Mouse (Mus musculus): ENCODE data around the gene Kpna6.

The Kpna6 gene

DNA sequence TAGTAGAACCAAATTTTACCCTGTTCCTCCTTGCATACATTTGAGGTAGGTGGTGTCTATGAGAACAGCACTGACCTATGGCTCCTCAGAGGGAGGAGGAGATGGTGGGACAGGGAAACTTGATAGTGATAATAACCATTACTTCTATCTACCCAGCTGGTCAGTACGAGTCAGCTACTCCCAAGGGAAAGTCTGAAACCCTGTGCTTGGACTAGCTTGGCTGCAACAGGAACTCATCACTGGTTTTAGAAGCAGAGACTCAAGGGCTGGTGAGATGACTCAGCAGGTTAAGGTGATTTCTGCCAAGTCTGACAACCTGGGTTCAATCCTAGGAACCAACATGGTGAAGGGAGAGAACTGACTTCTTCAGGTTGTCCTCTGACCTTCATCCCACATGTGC, 23.9 kb downstream of the Kpna6 start:
- DNase-seq (ENCODE audit: low read depth, low spot score), result no peak

DNA sequence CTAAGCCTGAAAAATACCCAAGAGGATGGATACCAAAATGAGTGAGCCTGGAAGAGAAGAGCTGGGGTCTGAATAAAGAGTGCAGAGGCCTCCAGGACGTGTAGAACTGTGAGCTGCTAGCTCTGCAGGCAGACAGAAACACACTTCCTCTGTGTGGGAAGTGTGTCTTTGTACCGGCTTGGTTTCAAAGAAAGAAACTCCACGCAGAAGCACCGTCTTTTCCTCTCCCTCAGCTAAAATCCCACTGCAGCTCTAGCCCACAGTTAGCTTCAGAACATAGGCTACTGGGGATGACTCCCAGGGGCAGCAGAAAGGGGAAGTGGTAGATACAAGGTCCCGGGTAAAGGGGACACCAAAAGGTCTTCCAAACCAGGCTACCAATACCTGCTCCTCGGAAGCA, 27.4 kb downstream of the Kpna6 start:
- no peak for DNase-seq (ENCODE audit: low read depth, low spot score)

DNA sequence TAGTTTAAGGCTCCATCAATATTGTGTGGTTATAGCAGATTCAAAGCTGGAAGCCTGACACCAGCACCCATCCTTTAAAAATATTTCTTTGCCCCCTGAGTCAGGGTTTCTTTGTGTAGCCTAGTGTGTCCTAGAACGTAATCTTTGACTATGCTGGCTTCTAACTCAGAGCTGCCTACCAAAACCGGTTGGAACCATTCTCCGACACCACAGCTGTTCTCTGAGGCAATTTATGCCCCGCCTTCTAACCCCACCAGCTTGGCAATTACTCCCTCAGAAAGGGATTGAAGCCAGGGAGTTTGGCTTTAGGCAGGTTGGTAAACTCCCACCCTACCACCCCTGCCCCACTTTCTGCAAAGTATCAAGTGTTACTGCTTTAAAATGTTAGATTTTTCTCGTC, 30.8 kb downstream of the Kpna6 start:
- DNase-seq (ENCODE audit: low read depth, low spot score), result no peak

DNA sequence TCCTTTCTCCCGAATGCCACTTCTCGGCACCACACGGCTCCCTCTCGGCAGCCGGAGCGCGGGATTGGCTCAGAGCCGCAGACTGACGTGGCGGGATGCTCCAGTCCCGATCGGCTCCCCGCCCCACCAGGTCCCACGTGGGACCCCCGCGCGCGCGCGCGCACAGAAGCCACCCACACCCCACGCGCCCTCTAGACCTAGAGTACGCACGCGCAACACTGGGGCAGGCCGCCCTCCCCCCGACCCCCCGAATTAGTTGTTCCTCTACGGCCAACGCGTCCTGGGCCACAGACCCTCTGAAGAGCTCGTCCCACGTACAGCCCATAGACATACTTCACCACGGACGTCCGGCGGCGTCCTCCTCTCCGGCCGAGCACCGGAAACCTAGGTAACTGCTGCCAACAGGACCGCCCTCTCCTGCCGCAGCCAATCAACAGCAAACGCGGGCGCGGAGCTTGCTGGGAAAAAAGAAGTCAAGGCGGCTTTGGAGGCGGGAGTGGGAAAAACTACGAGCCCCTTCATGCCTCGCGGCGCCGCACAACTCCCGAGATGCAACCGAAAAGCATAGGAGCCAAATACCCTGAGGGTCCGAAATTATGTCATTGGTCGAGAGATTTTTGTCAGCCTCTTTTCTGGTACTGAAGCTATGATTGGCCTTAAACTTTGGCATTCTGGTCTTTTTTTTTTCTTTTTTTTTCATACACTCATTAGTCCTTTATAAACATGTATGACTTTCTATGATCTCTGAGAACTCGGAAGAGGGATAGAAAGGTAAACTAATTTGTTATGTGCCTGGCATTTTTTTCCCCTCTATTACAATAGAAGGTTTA, 31.7 kb downstream of the Kpna6 start, which contains the start of gene Txlna:
Txlna (minus strand) TSS at position 428 of the 830 bp plus-strand sequence.
- DNase-seq (ENCODE audit: low read depth, low spot score), result peak; percentile 97

DNA sequence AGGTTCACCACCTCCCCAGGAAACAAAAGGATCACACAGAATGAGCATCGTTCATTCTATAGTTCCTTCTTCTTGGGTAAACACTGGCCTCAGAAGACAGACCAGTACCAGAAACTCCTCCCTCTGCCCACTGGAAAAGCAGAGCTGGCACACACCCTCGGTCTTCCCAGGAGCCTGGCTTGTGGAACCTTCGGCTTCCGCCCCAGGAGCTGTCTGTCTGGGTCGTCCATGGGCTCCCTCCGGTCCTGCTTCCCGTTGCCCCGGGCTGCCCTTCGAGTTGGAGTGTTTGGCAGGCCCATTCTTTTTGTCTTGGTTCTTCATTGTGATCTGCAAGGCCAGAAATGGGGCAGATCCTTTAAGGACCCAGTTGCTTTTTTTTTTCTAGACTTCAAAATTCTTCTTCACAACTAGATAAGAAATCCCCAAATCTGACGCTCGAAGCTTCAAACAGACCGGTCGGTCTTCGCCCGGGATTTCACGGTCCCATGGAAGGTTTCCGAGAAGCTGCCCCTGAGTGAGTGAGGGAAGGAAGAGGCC, 32.4 kb downstream of the Kpna6 start:
- no peak for DNase-seq (ENCODE audit: low read depth, low spot score)

DNA sequence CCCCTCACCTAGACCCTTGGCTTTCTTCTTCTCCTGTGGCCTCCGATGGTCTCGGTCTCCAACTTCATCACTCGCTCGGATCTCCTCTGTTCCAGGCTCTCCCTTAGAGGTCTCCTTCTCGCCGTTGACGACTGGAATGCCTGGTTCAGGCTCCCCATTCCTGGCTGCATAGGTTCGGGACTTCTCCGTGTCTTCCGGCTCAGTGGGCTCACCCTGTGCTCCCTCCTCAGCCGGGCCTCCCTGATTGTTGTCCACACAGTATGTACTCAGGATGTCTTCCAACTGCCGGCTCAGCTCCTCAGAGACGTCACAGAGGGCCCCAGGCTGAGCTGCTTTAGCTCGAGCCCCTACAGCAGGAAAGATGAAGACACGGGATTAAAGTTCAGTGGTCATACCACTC, 33.3 kb downstream of the Kpna6 start:
- no peak for DNase-seq (ENCODE audit: low read depth, low spot score)

DNA sequence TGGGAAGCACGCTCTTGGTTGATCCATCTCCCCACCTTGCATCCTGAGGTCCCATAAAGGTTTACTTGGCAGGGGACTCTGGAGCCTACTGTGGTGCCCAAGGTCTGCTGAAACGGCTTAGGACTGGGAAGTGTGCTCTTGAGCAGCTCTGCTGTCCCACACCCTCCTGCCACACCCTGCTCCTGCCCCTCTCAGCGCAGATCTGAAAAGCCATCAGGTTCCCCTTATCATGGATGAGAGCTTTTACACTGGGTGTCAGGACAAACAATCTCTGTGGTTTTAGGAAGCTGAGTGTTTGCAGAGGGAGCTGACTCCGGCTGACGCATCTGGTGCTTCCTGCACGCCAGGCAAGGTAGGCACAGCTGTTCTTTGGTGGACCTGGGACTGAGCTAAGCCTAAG, 38.7 kb downstream of the Kpna6 start:
- no peak for DNase-seq (ENCODE audit: low read depth, low spot score)

DNA sequence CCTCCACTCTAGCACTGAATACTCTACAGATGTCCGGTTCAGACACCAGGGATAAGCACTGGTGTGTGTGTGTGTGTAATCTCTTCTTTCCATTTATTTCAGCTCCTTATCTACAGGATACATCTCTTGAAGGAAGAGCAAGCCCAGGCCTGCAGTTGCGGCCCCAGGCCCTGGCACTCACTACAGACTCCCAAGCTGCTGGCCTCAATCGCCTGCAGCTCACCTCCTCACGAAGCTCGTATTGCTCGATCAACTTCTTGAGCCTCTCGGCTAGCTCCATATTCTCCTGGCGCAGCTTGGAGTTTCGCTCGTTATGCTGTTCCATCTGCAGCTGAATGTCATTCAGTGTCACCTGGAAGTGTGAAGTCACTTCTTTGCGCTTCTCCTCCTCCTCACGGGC, 40.7 kb downstream of the Kpna6 start:
- no peak for DNase-seq (ENCODE audit: low read depth, low spot score)

DNA sequence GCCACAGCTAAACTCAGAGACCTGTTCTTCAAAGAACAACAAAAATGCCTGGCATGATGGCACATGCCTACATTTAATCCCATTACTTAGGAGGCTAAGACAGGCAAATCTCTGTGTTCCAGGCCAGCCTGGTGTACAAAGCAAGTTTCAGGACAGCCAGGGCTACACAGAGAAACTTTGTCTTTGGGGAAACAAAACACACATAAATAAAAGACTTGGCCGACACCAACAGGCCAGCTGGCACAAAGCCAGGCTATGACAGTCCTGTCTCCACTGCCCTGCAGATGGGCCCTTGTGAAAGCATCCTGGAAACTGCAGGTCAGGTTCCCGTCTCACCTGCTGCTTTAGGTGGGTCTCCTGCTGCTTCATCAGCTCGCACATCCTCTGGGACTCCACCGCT, 41.6 kb downstream of the Kpna6 start:
- DNase-seq (ENCODE audit: low read depth, low spot score), result no peak

DNA sequence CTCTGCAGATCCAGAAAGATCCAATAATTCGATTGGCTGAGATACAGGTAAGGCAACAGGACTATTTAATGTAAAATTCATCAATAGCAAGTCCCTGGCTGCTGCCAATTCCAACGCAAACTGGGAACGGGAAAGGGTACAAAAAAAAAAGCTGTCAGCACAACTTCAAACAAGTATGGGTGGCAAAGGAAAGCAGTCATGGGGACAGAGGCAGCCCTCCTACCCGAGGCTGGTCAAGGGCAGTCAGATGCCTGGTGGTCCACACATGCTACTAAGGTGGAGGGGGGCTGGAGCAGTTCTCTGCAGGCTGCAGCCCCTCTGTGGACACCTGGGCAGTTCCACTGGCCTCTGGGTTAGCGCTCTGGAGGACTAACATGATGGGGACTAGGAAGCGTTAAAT, 46.5 kb downstream of the Kpna6 start:
- DNase-seq (ENCODE audit: low read depth, low spot score), result no peak

DNA sequence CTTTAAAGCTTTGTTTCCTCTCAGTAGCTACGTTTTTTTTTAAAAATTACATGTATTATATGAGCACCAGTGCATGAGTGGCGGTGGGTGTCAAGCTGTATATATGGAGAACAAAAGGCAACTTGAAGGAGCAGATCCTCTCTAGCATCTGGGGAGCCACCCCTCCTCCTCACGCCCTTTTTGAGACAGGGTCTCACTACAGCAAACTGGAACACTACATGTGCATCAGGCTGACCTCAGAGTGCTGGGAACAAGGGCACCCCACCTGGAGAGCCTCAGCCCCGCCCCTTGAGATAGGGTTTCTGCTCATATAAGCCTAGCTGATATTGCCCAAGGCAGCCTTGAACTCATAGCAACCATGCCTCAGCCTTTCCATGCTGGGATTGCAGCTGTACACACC, 47.1 kb downstream of the Kpna6 start:
- no peak for DNase-seq (ENCODE audit: low read depth, low spot score)

DNA sequence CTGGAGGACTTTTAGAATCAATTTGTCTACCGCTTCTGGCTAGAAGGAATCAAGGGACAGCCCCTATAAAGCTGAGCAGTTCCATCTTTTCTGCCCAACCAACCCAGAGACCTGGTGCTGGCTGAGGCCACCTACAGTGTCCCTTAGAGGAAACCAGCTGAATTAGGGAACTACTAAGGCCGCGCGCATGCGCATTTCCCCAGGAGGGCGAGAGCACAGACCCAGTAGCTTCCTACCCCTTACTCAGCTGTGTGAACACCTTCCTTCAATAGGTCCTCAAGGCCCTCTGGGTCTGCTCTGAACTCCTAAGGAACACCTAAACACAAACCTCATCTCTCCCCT, 47.6 kb downstream of the Kpna6 start:
- peak; percentile 81 for DNase-seq (ENCODE audit: low read depth, low spot score)

DNA sequence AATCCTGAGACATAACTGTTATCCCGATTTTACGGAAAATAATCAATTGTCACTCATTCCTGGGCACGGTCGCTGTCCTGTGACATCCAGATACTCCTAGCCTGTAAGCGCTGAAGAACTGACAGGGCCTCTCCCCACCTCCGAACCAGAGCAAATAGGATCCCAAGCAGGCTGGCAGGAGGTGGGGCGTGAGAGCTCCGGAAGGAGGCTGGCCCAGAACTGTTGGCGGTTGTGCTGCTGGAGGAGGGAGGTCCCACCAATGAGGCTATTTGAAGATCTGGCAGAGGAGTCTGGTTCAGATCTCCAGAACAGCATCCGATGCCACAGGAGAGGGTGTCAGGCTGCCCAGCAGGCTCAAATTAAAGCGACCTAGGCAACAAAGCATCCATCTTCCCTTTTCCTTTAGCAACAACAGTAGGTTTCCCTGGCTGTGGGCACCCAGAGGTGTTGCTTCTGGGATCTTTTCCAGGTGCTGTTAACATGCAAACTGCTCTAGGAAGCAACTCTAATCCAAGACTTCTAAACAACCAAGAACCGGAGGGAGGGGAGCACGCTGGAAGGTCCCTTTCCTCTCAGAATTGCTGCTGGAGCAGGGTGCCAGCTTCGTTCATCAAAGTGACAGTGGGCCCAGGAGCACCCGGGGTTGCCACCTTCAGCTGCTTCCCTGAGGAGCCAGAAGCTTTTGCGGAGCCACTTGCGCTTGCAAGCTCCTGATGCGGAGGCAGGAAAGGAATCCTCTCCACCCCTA, 48.1 kb downstream of the Kpna6 start:
- peak; percentile 95 for DNase-seq (ENCODE audit: low read depth, low spot score)

DNA sequence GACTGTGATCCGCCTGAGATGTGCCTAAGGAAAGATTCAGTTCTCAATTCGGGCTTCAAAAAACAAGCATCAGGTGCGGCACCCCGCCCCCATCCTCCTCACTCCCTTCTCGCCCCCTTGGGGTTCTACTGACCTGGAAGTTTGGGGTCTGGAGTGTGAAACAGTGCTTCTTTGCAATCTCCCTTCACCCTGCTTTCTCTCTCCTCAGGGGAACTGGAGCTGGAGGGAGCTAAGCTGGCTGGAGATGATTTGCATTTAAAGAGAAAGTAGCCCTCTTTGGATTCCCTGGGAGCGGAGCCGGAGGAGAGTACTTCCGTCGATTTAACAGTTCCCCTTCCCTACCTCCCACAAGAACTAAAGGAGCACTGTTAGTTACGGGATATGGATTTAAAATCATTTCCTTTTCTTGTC, 48.9 kb downstream of the Kpna6 start, which contains the start of gene Ccdc28b:
Ccdc28b (minus strand) TSS at position 267 of the 411 bp plus-strand sequence.
- no peak for DNase-seq (ENCODE audit: low read depth, low spot score)

DNA sequence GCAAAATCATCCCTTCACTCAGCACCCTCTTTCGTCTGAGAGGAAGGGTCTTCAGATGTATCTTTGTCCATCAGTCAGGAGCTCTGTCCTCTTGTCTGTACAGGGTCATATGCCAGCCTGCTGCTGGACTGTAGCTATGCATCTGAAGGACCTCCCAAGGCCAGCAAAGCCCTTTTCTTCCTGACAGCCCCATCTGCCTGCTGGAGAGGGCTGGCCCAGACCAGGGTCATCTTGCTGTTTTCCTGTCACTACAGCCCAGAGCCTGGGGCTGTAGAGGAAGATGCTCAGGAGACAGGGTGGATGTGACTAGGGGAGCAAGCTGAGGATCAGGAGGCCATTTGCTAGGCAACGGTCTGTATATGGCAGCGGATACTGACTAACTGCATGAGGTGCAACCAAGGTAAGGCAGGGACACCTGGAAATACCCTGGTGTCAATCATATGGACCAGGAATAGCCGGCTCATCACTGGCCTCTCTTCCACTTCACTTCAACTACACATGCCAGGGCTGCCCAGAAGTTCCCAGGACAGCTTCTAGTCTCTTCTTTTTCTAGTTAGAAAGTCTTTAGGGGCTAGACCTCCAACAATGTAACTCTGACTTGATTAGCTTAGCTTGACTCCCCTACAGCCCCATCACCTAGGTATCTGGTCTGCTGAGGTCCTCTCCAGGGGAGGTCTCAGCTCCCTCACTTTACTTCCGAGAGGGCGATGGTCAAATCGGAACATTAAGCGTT, 49.6 kb downstream of the Kpna6 start:
- DNase-seq (ENCODE audit: low read depth, low spot score), result no peak

DNA sequence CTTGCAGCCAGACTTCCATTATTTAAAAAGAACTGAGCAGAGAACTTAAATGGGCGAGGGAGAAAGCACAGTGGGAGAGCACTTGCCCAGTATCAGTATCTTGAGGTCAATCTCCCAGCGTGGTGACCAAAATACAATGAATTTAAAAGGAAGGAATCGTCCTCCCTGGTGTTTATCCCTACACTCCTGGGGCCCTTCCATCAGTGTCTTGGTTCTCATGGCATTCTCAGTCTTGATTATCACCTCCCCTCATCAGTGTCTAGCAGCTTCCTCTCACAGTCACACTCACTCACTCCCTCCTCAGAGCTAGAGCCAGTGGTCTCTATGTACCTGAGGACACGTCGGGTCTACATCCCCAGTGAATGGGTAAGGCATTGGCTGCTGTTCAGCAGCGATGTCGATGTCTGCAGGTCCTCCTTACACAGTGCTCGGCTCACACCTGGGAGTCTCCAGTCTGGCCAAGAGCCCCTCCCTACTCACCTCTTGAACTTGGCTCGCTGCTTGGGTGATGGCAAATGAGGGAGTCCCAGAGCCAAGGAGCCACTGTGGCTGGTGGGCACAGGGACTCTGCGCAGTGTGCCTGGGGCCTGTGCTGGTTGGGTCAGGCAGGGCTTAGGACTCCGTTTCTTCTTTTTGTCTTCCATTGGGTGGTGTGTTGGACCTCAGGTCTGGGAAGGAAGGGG, 50.3 kb downstream of the Kpna6 start:
- DNase-seq (ENCODE audit: low read depth, low spot score), result no peak

DNA sequence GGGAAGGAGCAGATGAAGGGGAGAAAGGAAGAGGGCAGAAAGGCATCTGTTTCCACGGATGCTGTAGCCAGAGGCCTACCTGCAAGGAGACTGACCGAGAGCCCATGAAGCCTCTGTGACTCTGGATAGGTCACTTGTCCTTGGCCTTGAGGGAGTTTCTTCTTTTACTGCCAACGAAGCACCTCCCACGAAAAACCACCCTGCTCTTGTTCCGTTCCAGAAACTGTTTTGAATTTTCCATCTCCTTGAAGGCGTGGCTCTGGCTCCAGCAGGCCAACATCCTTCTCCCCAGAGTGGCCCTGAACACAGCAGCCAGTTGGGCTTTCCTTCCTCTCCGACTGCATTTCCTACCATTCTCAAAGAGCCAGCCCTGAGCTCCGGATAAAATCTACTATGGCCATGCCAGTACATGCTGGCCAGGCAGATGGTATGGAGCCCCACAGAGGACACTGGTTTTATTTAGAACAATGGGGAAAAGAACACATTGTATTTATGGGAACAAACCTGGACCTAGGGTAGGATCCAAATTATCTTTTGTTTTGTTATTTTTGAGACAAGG, 51.2 kb downstream of the Kpna6 start:
- DNase-seq (ENCODE audit: low read depth, low spot score), result peak; percentile 63

DNA sequence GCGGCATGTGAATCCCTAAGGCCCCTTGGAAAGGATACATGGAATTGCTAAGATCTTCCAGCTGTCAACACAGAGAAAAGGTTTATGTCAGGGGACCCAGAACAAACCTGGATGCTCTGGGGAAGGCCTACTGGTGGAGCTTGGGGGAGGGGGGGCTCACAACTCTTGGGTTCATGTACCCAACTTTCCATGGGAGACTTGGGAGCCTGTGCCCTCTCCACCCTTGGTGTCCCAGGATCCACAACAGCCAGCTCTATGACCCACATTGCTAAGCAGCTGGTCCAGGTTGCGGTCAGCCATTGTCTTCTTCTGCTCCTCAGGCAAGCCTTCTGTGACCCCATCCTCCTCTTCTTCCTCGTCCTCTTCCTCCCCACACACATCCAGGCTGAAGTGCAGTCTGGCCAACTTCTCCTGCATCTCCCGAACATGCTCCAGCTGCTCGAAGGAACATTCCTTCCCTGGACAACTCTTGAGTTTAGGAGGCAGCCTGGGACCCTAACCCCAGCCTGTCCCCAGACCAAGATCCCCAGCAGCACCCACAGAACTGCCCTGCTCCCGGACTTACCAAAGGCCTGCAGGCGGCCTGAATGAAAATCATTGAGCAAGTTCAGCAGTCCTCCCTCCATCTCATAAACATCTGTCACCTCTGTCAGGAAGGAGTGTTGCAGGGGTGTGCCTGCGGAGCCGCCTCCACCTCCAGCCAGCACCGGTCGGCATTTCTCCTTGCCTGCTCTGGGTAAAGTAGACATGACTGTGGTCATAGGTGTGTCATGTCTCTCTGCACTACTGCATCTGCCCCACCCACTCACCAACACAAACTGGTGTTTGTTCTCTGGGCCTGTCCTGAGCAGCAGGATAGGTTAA, 51.9 kb downstream of the Kpna6 start:
- peak; percentile 51 for DNase-seq (ENCODE audit: low read depth, low spot score)

DNA sequence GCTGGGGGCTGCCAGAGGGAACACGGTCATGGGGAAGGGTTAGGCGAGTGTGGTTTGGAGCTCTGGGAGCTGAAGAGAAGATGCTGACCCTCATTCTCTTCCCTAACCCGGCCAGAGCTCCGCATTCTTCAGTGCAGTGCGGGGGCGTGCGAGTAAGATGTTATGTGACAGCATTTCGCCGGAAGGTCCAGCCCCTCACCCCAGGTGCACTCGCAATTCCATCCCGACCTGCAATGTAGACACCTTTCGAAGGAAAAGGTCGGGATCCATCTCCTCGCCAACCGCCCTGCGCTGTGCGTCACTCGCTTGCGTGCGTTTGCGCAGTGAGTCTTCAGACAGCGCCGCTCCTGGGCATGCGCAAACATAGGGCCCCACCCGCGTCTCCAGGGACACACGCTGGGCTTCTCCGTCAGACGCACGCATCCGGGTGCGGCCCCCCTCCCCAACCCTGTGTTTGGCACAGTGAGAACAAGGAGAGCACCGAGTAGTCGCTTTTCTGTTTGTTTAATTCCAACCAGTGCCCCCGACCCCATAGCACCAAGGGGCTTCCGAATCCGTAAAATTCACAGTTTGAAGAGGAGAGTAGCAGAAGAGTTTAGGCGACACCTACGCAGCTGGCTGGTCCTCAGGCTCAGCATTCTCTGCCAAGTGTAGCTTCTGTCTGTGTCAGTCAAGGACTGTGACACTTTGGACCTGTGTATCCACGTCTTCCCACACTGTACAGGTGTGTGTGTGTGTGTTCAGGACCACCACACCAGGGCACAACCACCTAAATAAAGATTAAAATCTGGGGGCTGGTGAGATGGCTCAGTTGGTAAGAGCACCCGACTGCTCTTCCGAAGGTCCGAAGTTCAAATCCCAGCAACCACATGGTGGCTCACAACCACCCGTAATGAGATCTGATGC, 53.5 kb downstream of the Kpna6 start, which contains the start of gene Iqcc:
Iqcc (minus strand) TSS at position 314 of the 906 bp plus-strand sequence.
- peak; percentile 96 for DNase-seq (ENCODE audit: low read depth, low spot score)
